Mouse (Mus musculus) inflammation-experienced regulatory T-cells, adult 6 months (primary cell): ENCODE results near the gene Slc6a20b. TPM values are rescaled to one million over a fixed set of nuclear protein-coding genes. Genes with fewer than 3 reads are reported as not detected.
"Not testable (repeated sequence)": the region's sequence is repeated elsewhere in the genome, so short reads cannot be mapped to it uniquely, and the experiment has no call there.

Experiments used
- ATAC-seq: one replicate; pipeline ENCODE4 v1.8.0; 2017
- polyA plus RNA-seq, 3 experiments: library from polyadenylated mRNA; unstranded; fragments of 100-300 nt; shearing (Covaris generic); gene quantifications; one replicate each; pipeline ENCODE4 v1.2.1; 2017

Slc6a20b gene
- 1 to 10 TPM in 1 of 3 experiments, under 1 TPM in 2; 0.36 to 1.4 (median 0.94) TPM for polyA plus RNA-seq

GRCm38 (mm10) chr9:123632281-123632680, at the start of gene Slc6a20b:
Slc6a20b (minus strand) TSS chr9:123632565.
- no peak for ATAC-seq

- ATAC-seq: no peak
These were observed 46.8 kb upstream of the Slc6a20b start for GRCm38 (mm10) chr9:123679198-123679597.

DNA sequence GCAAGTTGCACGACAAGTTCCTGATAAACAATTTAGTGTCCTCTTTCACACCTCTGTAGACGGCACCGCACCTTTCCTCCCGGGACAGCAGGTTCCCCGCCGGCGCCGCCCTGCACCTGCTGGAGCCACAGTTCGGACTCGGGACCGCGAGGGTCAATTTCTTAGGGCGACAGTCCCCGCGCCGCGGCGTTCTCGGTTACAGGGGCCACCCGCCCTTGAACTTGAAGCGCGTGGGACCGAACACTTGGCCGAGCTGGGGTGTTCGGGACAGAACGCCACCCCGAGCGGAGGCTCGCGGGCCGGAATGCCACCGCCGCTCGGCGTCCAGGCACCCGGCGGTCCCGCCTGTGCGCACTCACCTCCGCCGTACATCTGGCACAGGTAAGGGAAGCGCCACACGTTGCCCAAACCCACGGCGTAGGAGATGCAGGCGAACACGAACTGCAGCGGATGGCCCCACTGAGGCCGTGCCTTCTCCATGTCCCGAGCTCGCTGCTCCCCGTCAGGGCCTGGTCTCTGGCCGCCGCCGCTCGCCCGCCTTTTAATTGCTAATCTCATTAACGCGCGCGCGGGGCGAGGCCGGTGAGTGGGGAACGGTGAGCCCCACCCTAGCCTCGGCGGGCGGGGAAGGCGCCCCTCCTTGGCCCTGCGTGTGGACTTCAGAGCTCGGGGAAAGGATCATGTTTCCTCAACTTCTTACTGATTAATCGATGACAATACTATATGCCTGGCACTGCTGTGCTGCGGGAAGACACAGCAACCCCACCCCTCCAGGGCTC, 46.2 kb upstream of the Slc6a20b start, which contains the start of the genes Ccr9 and Slc6a20a:
Gene Ccr9 (plus strand): TSS at position 113 of the 779 bp plus-strand sequence.
Gene Slc6a20a (minus strand): TSS at position 559 of the 779 bp plus-strand sequence.
- no peak for ATAC-seq

DNA sequence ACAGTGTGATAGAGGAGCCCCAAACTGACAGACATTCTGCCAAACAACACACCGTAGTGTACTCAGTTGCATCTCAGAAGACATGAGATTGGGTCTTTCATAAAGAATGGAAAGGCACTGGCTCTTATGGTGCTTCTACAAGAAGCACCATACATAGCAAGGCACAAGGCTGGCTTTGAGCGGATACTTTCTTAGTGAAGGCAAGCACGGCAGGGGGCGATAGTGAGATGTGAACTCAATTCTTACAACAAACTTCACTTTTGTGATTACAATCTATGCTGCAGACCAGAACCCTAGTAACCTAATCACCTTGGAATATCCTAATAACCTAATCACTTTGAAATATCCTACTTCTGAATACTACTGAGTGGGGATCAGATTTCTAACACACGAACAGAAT, 33.3 kb upstream of the Slc6a20b start:
- ATAC-seq: no peak

DNA sequence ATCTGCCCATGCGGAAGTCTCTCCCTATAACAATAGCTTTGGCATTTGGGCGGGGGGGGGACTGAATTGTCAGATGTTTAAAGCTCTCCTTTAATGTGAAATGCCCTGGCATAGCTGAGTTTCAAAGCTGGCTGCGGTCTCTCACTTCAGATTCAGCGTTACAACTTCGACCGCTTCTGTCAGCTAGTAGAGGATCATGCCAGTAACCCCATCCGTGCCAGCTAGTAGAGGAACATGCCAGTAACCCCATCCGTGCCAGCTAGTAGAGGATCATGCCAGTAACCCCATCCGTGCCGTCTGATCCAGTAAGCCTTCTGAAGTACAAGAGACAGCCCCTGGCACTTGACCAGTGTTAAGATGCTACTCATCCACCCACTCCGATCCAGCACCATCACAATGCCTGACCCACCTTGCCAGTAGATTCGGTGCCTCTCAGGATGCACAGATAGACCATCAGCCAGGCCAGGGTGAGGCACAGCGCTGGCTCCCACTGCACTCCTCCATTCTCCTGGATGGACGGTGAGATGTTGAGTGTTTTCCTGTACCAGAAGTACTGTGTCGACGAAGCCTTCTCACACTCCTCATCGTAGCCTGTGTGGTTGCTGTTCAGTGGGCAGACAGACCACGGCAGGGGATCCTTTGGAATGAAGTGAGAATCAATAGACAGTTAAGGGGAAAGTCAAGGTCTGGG, 27.8 kb upstream of the Slc6a20b start:
- ATAC-seq: not testable (repeated sequence)

- no peak for ATAC-seq
These were observed 26.6 kb upstream of the Slc6a20b start for GRCm38 (mm10) chr9:123658981-123659380.

- ATAC-seq: no peak
These were observed 25.1 kb upstream of the Slc6a20b start for GRCm38 (mm10) chr9:123657457-123657856.

GRCm38 (mm10) chr9:123651369-123651768, 19.0 kb upstream of the Slc6a20b start:
- ATAC-seq: no peak

DNA sequence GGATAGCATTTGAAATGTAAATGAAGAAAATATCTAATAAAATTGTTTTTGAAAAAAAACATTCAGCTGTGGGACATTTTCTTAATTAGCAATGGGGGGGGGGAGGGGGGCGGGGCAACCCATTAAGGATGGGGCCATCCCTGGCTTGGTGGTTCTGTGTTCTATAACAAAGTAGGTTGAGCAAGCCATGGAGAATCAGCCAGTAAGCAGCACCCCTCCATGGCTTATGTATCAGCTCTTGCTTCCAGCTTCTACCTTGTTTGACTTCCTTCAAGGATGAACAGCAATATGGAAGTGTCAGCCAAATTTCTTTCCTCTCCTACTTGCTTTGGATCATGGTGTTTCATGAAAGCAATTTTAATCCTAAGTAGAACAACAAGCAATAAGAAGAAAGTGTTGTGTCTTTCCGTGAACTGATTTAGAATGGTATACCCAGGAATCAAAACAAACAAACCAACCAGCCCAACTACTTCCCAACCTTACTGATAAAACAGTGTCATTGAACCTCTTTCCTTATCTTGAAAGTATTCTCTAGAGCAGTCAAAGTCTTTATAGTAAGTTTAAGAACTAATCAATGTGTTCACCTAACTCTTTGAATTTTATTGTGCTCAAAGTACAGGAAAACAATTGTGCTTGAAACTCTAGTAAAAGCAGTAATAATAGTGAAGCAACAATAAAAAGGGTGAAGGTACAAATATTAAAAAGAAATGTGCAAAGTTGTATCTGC, 17.6 kb upstream of the Slc6a20b start:
- no peak for ATAC-seq

DNA sequence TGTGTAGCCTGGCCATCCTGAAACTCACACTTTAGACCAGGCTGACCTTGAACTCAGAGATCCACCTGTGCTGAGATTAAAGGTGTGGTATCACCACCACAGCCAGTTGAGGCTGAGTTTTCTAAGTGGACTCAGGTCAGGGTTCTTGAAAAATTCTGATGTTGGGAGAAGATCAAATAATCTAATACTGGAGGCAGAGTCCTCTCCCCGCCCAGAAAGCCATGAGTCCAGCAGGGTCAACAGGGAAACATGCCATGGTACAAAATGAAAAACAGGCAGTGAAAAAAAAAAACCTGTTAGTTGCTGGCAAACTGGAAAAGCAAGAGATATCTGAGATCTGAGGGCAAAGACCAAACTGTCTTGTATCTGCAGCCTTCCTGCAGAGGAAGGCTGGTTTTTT, 7.7 kb upstream of the Slc6a20b start:
- no peak for ATAC-seq

DNA sequence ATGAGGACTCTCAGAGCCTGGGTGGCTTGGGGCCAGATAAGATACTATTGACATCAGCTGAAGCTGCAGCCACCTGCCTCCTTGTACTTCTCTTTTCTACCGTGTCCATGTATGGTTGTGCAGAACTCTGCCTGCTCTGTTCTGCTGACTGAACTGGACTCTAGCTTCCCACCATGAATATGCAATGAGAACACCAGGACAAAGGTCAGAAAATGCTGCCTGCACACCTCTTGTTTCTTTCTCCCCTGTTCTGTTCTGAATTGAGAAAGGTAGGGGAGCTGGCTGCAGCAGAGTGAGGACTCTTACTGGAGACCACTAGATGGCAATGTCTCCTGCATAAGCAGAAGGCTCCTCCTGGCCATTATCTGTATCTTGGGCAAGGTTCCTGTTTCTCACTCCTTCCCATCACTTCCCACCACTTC, 6.3 kb upstream of the Slc6a20b start:
- no peak for ATAC-seq

DNA sequence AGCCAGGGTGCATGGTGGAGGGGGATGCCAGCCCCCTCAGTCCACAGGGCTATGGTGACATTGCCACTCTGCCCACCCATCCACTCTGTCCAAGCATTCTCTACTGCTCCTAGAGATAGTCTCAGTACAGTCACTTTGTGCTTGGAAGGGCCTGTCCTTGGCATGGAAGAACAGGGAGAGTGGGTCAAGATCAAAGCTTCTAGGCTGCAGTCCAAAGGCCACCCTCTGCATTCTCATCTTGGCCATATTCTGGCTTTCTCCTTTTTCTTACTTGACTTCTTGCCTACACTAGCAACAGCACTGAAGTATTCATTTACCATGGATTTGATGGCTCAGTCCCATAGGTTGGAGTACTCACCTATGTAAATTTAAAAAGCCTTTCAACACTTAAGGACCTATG, 5.9 kb upstream of the Slc6a20b start:
- no peak for ATAC-seq

DNA sequence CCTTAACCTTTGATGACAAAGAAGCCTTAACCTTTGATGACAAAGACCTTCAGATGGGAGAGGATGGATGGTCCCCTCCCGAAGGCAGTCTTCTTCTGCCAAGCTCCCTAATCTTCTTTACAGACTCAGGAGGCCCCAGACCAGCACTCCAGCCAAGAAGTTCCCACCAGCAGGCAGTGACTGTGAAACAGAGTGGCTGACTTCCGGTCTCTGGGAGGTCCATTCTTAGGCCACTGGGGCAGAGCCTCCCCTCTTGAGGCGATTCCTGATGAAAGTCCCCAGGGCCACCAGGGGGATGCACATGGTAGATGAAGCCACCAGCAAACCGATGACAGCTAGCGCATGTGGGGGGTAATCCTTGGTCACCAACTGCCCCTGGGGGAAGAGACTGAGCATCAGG, 4.4 kb upstream of the Slc6a20b start:
- ATAC-seq: no peak

GRCm38 (mm10) chr9:123632993-123633392, 628 bp upstream of the Slc6a20b start:
- ATAC-seq: no peak

DNA sequence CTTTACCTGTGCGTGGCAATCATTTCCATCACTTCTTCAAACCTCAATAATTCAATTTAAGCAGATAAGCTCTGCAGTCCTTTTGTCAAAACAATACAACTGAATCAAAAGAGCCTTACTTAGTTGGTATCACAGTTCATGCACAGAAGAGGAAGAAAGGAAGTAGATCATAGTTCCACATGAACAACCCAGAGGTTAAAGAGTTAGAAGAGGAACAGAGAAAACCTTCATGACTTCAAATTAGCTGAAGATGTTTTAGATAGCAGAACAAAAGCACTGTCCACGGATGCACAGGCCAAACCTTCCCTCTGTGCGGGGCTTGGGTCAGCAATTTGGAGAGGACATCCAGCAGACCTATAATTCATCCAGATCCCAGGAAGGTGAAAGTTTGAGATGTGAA, 699 bp downstream of the Slc6a20b start:
- no peak for ATAC-seq

- ATAC-seq: no peak
These were observed 6.5 kb downstream of the Slc6a20b start for GRCm38 (mm10) chr9:123625821-123626220.

GRCm38 (mm10) chr9:123624741-123625140, 7.6 kb downstream of the Slc6a20b start:
- no peak for ATAC-seq

DNA sequence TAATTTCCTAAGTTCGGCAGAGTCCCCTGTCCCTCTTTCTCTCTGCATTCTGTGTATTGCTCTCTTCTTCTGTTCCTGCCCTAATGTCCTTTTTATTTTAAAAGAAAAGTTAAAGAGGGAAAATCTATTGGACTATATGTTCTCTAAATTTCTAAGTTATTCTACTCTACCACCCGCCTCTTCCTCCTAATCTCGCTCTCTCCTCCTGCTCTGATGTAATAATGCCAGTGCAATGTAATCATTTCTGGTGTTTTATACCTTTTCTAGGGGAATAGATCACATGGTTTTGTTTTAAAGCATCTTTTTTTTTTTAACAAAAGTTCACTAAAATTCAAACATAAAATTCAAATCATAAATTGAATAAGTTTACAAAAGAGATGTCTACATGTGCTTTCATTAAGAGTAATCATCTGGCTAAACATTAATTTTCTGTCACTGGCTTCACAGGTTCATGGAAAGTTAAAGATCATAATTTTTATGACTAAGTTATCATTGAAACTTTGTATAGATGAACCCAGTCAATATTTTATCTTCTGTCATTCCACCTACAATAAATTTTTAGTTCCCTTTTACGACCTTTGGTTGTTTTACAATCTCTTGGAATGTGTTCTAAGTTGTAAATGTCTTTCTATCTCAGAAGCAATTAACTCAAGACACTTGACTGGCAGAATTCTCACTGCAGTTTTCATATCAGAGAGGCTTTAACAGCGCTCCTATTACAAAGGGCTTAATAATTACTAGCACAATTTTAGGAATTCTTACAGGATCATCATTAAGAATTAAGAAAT, 11.9 kb downstream of the Slc6a20b start:
- ATAC-seq: no peak

DNA sequence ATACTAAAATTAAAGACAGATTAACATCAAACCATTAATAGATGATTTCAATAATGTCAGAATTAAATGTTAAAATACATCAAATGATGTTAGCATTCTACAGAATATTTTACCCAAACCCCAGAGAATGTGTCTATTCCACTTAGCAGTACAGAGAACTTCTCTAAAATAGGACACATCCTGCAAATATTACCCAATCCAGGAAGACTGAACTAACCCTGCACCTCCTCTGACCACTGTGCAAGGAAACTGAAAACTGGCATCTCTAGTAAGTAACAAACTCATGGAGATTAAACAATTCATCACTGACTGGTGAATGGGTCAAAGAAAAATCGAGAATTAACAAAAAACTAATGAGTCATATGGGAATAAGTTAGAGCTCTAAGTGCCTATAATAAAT, 30.8 kb downstream of the Slc6a20b start:
- no peak for ATAC-seq

DNA sequence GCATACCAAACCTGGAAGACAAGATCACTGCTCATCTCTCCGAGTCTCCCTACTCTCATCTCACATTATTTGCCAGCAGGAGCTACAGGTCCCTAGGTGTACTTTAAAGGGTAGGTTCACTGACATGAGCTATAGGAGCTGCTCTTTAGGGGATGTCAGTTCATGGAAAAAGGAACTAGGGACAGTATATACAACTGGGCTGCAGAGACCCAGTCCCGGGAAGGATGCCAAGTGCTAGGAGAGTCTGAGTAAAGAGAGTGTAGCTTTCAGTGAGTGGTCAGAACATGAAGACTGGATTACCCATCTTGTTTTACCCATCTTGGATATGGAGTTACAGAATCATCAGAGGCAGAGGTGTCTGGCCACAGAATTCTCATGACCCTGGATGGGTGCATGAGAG, 35.0 kb downstream of the Slc6a20b start:
- no peak for ATAC-seq

DNA sequence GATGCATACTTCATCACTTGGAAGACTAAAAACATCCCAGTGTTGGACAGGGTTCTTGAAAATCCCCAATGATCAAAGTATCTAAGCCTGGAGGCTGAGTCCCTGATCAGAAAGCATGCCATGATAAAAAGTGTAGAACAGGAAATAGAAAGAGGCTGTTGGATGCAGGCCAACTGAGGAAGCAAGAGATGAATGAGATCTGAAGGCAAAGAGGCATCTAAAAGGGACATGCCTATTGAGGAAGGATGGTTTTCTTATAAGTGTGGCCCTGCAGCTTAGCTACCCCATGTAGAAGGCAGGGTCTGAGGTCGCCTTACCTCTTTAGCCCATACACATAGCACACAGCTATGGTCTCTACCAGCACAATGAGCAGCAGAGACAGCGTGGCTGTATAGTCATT, 35.5 kb downstream of the Slc6a20b start:
- ATAC-seq: no peak

DNA sequence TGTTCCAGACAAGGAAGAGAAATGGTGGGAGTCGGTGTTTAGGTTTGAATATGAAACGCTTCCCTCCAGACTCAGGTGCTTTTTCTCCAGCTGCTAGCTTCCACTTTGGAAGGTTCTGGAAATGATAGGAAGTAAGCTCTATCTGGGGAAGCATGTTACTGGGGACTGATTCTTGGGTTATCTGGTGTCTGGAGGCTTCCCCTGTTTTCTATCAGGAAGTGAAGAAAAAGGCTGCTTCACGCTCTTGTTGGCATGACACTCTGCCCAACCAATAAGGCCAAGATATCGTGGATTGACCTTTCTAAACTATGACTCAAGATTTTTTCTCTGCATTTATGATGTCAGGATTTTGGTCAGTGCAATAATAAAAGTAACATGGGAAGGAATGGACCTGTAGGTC, 37.2 kb downstream of the Slc6a20b start:
- ATAC-seq: no peak
